Mouse (Mus musculus) kidney, postnatal 0 days (tissue): ENCODE data around the gene Zfp940. TPM values are rescaled to one million over a fixed set of nuclear protein-coding genes. Genes with fewer than 3 reads are reported as not detected.

ENCODE experiments used
- ATAC-seq: fragments of 200-750 bp; cut with Nextera tagmentation; replicated peaks from 2 replicates; pipeline ENCODE4 v1.8.0; 2017; ENCODE audit warnings: low read depth, moderate number of reproducible peaks, moderate TSS enrichment, moderate library complexity; ENCODE audit not compliant: low FRiP score
- DNase-seq: peaks from one replicate; pipeline ENCODE4 v3.0.0-alpha.2; 2016; ENCODE audit warnings: low spot score
- H3K27ac ChIP-seq: fragments of 300-500 bp; sonication (generic); 2 replicates; pipeline ENCODE4 v1.5.1; 2014; ENCODE audit warnings: mild to moderate bottlenecking
- H3K27me3 ChIP-seq: fragments of 300-500 bp; sonication (generic); 2 replicates; pipeline ENCODE4 v1.6.1; 2014; ENCODE audit warnings: low read length, mixed read lengths; ENCODE audit not compliant: insufficient read depth
- H3K36me3 ChIP-seq: fragments of 300-500 bp; sonication (generic); 2 replicates; pipeline ENCODE4 v1.6.1; 2014; ENCODE audit warnings: low read length, mixed read lengths; ENCODE audit not compliant: insufficient read depth
- H3K4me1 ChIP-seq: fragments of 300-500 bp; sonication (generic); replicated peaks from 2 replicates; pipeline ENCODE4 v1.6.1; 2014; ENCODE audit warnings: antibody characterized with exemption, low read length, mixed read lengths; ENCODE audit not compliant: insufficient read depth
- H3K4me2 ChIP-seq: fragments of 300-500 bp; sonication (generic); 2 replicates; pipeline ENCODE4 v1.6.1; 2014; ENCODE audit warnings: mild to moderate bottlenecking, low read length, moderate library complexity, mixed read lengths
- H3K4me3 ChIP-seq: fragments of 300-500 bp; sonication (generic); replicated peaks from 2 replicates; pipeline ENCODE4 v1.5.1; 2014; ENCODE audit warnings: low read depth, low read length
- H3K9ac ChIP-seq: fragments of 300-500 bp; sonication (generic); 2 replicates; pipeline ENCODE4 v1.6.1; 2014; ENCODE audit warnings: low read depth, low read length
- H3K9me3 ChIP-seq: fragments of 300-500 bp; sonication (generic); replicated peaks from 2 replicates; pipeline ENCODE4 v1.6.1; 2016; ENCODE audit warnings: low read length, inconsistent platforms, mixed read lengths
- CTCF ChIP-seq: IDR thresholded peaks from 2 replicates; pipeline ENCODE4 v1.5.1; 2016; ENCODE audit warnings: antibody characterized with exemption, low read depth, mild to moderate bottlenecking, moderate library complexity
- WGBS: fragments of 180-500 bp; shearing (Covaris S2); extraction: QIAGEN DNeasy Blood & Tissue Kit; methylation state at CpG from one replicate; pipeline ENCODE4 v1.1.7; 2014; 5-methylcytosine and 5-hydroxymethylcytosine counted together
- polyA plus RNA-seq: library from polyadenylated mRNA; unstranded; fragments of >200 nt; fragmentation: Nextera tagmentation; extraction: Ambion mirVana; gene quantifications from 2 replicates; pipeline ENCODE4 v1.2.1, GENCODE M21; 2015

The Zfp940 gene
- polyA plus RNA-seq, 1 experiment from 2014 or later: 4.6 TPM

GRCm38 (mm10) chr7:29785023-29785422 is 68.4 kb downstream of the Zfp940 start:
- Histone ChIP-seq H3K4me2 (peak overlapping the region; percentile 90), H3K9me3 (no peaks in the 10 kb centered on the region), H3K36me3 (peaks cover 18% of the 10 kb centered on the region), H3K4me3 (peak overlapping the region; percentile 79), H3K4me1 (0 out of 2 replicates have a peak, but pooled peaks cover 5% of the 10 kb centered on the region), H3K27ac (no peak overlapping the region), H3K9ac (peak overlapping the region; percentile 78), H3K27me3 (no peaks in the 10 kb centered on the region)
- no peak for DNase-seq
- no peak for ATAC-seq
- 44% methylated on average over 8 of the region's 8 CpGs for WGBS
- TF ChIP-seq CTCF: no peak

- Histone ChIP-seq H3K36me3 (peaks cover 10% of the 10 kb centered on the region), H3K27me3 (no peaks in the 10 kb centered on the region), H3K9ac (peak within 1 kb of the TSS; percentile 78), H3K4me2 (peak within 1 kb of the TSS; percentile 90), H3K27ac (peak within 1 kb of the TSS; percentile 87), H3K9me3 (no peaks in the 10 kb centered on the region), H3K4me1 (0 out of 2 replicates have a peak, but pooled peaks cover 5% of the 10 kb centered on the region), H3K4me3 (peak within 1 kb of the TSS; percentile 79)
- DNase-seq: peak; percentile 97
- under 1% methylated on average over 45 of the region's 45 CpGs for WGBS
- TF ChIP-seq CTCF: no peak
- ATAC-seq: peak; percentile 97
Observed at GRCm38 (mm10) chr7:29783871-29784551, 69.5 kb downstream of the Zfp940 start, which contains the start of gene Zfp30. Gene Zfp30, plus strand, starts transcription at chr7:29783998.

Other genes with a start within 250 kb of the Zfp940 start
- not detected in 2 replicates for gene Catsperg2, start 126.6 kb downstream of the Zfp940 start, polyA plus RNA-seq
- gene Zfp84, start 85.1 kb downstream of the Zfp940 start, polyA plus RNA-seq: 10.5 and 10.6 TPM in 2 replicates
- 7.5 and 7.7 TPM in 2 replicates for gene Zfp30, start 69.7 kb downstream of the Zfp940 start, polyA plus RNA-seq
- 9.1 and 9.8 TPM in 2 replicates for gene Zfp790, start 37.6 kb downstream of the Zfp940 start, polyA plus RNA-seq
- 5.5 and 5.6 TPM in 2 replicates for gene Zfp420, start 6.3 kb upstream of the Zfp940 start, polyA plus RNA-seq
- gene Zfp27, start 52.9 kb upstream of the Zfp940 start, polyA plus RNA-seq: 7.7 and 7.8 TPM in 2 replicates
- gene Zfp383, start 54.6 kb upstream of the Zfp940 start, polyA plus RNA-seq: 3.9 and 4.7 TPM in 2 replicates
- gene Zfp74, start 100.4 kb upstream of the Zfp940 start, polyA plus RNA-seq: 5.6 and 6.7 TPM in 2 replicates
- gene Zfp568, start 130.3 kb upstream of the Zfp940 start, polyA plus RNA-seq: 6.4 TPM in 2 replicates
- gene Zfp14, start 197.7 kb upstream of the Zfp940 start, polyA plus RNA-seq: 2.8 and 3.8 TPM in 2 replicates
- 2.7 and 3.7 TPM in 2 replicates for gene Zfp82, start 219.2 kb upstream of the Zfp940 start, polyA plus RNA-seq
- 0.83 and 1.8 TPM in 2 replicates for gene Gm26920, start 236.7 kb upstream of the Zfp940 start, polyA plus RNA-seq
- gene Zfp566, start 236.9 kb upstream of the Zfp940 start, polyA plus RNA-seq: 9.5 and 9.6 TPM in 2 replicates
- gene Zfp260, start 241.1 kb upstream of the Zfp940 start, polyA plus RNA-seq: 79.8 and 84.7 TPM in 2 replicates